Mouse (Mus musculus) splenic B cell, adult 2 months (primary cell): ENCODE measurements around the gene Lmod3.
A peak's percentile ranks its signal among the peaks of the same experiment; 100 is the strongest.

Experiments used
- DNase-seq: peaks from one replicate; pipeline ENCODE4 v3.0.0-alpha.2; 2011; ENCODE audit warnings: low read depth, low spot score
- H3K27me3 ChIP-seq: 2 replicates; pipeline ENCODE4 v1.6.1; 2012; ENCODE audit warnings: mild to moderate bottlenecking, low read length, moderate library complexity, mixed read lengths; ENCODE audit not compliant: control insufficient read depth, poor library complexity, insufficient read depth, severe bottlenecking
- H3K36me3 ChIP-seq: 2 replicates; pipeline ENCODE4 v1.6.1; 2012; ENCODE audit warnings: mild to moderate bottlenecking, low read length, moderate library complexity, mixed read lengths; ENCODE audit not compliant: control insufficient read depth, poor library complexity, insufficient read depth, severe bottlenecking

The Lmod3 gene

DNA sequence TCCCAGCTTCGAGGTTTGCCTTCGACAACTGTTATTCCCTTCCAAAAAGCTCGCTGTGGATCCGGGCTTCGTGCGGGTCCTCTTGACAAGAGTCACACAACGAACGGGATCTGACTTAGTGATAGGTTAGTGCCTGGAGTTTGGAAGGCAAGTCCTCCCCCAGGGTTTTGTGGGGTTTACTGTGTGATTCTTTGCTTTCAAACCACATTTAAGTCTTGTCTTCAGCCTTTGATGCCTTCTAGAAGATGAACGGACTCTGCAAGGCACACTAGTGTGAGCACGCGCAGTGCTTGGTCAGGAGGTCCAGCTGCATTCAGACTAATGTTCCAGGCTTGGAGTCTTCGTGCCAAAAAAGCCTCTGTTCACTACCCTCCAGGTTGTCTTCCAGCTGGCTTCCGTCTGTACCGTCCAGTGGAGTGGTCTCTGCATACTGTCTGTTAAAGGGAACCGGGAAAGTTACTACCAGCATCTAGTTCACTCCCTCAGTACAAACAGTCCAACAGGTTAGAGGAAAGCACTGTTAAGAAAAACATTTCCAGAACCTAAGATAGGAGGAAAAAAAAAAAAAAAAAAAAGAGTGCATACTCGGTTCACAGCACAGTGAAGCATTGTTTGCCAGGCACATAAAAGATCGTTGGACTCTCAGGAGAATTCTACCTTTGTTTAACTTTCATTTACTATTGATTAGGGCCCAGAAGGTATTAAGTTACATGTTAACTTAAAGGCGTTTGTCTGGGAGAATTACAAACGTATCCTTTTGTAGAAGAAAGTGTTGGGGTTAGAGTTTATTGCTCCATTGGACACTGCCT, 35.7 kb upstream of the Lmod3 start:
- no peaks in the 10 kb centered on the region for H3K36me3 ChIP-seq
- H3K27me3 ChIP-seq = no peaks in the 10 kb centered on the region
- DNase-seq = no peak

DNA sequence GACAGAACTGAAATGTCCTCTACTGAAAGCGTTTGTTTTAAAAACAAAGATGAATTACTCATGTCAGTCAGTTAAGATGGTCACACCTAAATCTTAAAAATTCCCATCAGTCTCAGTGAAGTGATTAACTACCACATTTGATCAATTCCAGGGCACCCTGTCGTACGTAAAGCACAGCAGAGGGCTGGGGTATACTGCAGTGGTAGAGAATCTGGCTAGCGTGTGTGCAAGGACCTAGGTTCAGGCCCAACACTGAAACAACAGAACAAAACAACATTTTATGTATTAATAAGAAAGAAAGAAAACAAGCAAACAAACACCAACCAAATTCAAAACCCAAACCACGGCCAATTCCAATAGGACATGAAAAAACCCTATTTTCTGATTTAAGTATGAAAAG, 33.8 kb upstream of the Lmod3 start:
- no peaks in the 10 kb centered on the region for H3K27me3 ChIP-seq
- no peak for DNase-seq
- H3K36me3 ChIP-seq = no peaks in the 10 kb centered on the region

DNA sequence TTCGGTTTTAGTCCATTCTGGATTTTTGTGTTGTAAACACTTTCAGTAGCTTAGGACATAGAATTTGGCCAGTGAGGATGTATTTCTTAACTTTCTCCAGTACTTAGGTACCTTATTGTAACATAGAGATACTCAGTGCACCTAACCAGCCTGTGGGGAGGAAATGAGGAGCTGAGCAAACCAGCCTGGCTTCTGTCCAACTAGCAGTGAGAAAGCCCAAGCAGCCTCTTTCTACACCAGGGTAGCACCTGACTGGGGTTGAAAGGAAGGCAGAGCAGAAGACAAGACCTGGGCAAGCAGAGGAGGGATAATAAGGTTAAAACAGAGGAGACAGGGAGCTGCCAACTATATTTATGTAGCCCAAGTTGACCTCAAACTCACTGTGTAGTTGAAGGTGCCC, 31.1 kb upstream of the Lmod3 start:
- no peak for DNase-seq
- no peaks in the 10 kb centered on the region for H3K27me3 ChIP-seq
- H3K36me3 ChIP-seq = no peaks in the 10 kb centered on the region

GRCm38 (mm10) chr6:97278878-97279277, 26.3 kb upstream of the Lmod3 start:
- DNase-seq = no peak
- H3K36me3 ChIP-seq = no peaks in the 10 kb centered on the region
- no peaks in the 10 kb centered on the region for H3K27me3 ChIP-seq

- peak; percentile 67 for DNase-seq
- no peaks in the 10 kb centered on the region for H3K27me3 ChIP-seq
- H3K36me3 ChIP-seq = no peaks in the 10 kb centered on the region
Measured at GRCm38 (mm10) chr6:97278014-97278787, 25.6 kb upstream of the Lmod3 start.

- H3K36me3 ChIP-seq = no peaks in the 10 kb centered on the region
- no peak for DNase-seq
- H3K27me3 ChIP-seq = no peaks in the 10 kb centered on the region
Measured at GRCm38 (mm10) chr6:97276890-97277497, 24.4 kb upstream of the Lmod3 start.

GRCm38 (mm10) chr6:97276366-97276765, 23.8 kb upstream of the Lmod3 start:
- Histone ChIP-seq H3K27me3 (no peaks in the 10 kb centered on the region), H3K36me3 (no peaks in the 10 kb centered on the region)
- DNase-seq = no peak

- DNase-seq = no peak
- Histone ChIP-seq H3K27me3 (no peaks in the 10 kb centered on the region), H3K36me3 (no peaks in the 10 kb centered on the region)
Measured at GRCm38 (mm10) chr6:97275760-97276159, 23.2 kb upstream of the Lmod3 start.

DNA sequence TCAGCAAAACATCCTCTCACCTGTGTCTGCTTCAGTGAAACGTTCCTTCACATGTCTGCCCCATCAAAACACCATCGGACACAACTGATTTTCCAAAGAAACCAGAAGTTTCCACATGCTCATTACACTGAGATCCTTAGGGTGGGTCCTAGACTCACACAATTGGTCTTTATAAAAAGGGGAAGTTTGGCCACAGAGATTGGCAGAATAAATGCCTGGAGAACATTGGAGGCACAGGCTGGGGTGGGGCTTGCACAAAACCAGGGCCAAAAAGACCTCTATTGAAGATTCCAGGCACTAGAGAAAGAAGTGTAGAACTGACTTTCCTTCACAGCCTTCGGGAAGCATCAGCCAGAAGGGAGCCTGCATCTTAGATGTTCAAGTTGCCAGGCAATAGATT, 21.2 kb upstream of the Lmod3 start:
- Histone ChIP-seq H3K36me3 (no peaks in the 10 kb centered on the region), H3K27me3 (no peaks in the 10 kb centered on the region)
- no peak for DNase-seq

GRCm38 (mm10) chr6:97273058-97273710, 20.6 kb upstream of the Lmod3 start:
- H3K36me3 ChIP-seq = no peaks in the 10 kb centered on the region
- no peaks in the 10 kb centered on the region for H3K27me3 ChIP-seq
- no peak for DNase-seq

GRCm38 (mm10) chr6:97272349-97272748, 19.8 kb upstream of the Lmod3 start:
- Histone ChIP-seq H3K27me3 (no peaks in the 10 kb centered on the region), H3K36me3 (no peaks in the 10 kb centered on the region)
- DNase-seq = no peak

DNA sequence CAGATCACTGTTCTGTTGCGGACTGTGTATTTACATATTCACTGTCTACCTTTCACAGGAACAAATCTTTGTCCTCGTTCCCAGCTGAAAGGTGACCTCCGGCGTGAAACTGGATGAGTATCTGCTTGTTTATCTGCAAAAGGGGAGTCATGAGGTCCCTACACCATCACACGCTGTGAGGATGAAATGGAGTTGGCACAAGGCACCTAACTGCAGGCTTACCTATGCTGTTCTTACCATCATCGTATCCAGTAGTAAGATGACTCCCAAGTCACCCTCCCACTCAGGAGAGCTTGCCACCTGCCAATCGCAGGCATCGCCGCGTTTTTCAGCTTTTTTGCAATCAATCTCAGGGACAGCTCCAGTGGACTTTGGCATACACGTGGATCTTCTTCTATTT, 17.0 kb upstream of the Lmod3 start:
- no peaks in the 10 kb centered on the region for H3K27me3 ChIP-seq
- no peak for DNase-seq
- H3K36me3 ChIP-seq = no peaks in the 10 kb centered on the region

DNA sequence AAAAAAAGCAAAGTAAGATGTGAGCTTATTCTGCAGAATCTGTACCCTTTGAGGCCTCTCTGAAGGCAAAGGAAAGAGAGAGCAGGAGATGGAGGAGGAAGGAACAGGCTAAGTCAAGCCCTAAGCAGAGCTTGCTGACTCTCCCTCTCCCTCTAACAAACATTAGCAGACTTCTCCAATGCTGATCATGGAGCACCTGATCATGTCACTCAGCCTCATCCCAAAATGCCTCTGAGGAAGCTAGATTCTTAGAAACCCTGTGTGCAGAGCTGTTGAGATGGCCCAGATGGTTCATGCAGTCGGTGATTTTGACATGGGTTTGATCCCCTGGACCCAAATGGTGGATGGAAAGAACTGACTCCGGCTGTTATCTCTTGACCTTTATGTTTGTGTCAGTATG, 14.6 kb upstream of the Lmod3 start:
- DNase-seq = no peak
- Histone ChIP-seq H3K27me3 (no peaks in the 10 kb centered on the region), H3K36me3 (no peaks in the 10 kb centered on the region)

DNA sequence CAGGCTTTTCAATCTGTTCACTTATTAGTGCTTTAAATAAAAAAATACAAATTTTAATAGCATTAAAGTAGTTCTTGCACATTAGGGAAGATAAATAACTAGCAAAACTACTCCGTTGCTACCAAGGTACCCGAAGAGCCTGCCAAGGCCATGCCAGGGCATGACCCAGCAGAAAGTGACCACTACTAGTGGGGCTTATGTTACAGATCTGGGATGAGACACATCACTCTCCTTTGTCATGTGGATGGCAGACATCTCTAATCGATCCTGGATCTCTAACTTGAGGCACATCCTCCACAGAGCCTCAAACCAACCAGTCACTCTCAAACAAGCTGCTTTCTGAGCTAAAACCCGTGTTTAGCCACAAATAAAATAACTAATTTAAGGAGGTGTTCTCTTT, 14.1 kb upstream of the Lmod3 start:
- no peaks in the 10 kb centered on the region for H3K36me3 ChIP-seq
- DNase-seq = no peak

DNA sequence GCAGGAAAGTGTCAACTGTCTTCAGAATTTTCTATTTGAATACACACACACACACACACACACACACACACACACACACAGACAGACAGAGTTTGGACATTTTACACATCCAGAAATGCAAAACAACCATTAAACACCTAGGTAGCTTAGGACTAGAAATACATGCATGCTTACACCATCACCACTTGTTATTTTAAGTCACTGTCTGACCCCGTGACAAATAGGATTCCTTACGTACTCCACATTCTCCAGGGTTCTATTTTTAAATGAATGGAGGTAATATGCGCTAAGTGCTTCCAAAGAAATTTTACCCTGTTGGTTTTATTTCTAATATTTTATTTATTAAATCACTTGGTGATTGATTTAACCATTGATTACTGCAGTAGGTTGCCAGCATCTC, 13.1 kb upstream of the Lmod3 start:
- no peak for DNase-seq
- H3K36me3 ChIP-seq = no peaks in the 10 kb centered on the region
- H3K27me3 ChIP-seq = no peaks in the 10 kb centered on the region

More for the DNA sequence above, 14.1 kb upstream of the Lmod3 start:
- no peaks in the 10 kb centered on the region for H3K27me3 ChIP-seq
